Mouse (Mus musculus) gastrocnemius, postnatal 10 days (tissue): Measurements from ENCODE around the gene Hnrnpu. TPM values are rescaled to one million over a fixed set of nuclear protein-coding genes. Genes with fewer than 3 reads are reported as not detected.
"Not testable (repeated sequence)": the region's sequence is repeated elsewhere in the genome, so short reads cannot be mapped to it uniquely, and the experiment has no call there.

Experiments used
- DNase-seq: peaks from one replicate; pipeline ENCODE4 v3.0.0; 2021; ENCODE audit warnings: mixed read lengths
- long read RNA-seq, 2 experiments: library from polyadenylated mRNA; stranded (forward); transcript quantifications; one replicate each; pipeline ENCODE4 v2.0.0; 2021
- total RNA-seq, 2 experiments: library from RNA; stranded (reverse); gene quantifications; 2 replicates each; pipeline ENCODE4 v1.2.3; 2021

The Hnrnpu gene
- total RNA-seq: 100 to 1,000 TPM; 180 to 224 TPM
- long read RNA-seq, experiment 1, full-length matches to known transcripts: 337 of 380 reads
- long read RNA-seq, experiment 1, partial matches to known transcripts: 17 of 380 reads
- long read RNA-seq, experiment 1, other reads (novel, unspliced or antisense): 26 of 380 reads
- long read RNA-seq, experiment 2, full-length matches to known transcripts: 223 of 255 reads
- long read RNA-seq, experiment 2, partial matches to known transcripts: 13 of 255 reads
- long read RNA-seq, experiment 2, other reads (novel, unspliced or antisense): 19 of 255 reads

GRCm38 (mm10) chr1:178337551-178338317, at the start of gene Hnrnpu:
Hnrnpu (minus strand) TSS chr1:178337797.
- peak; percentile 98 for DNase-seq

- no peak for DNase-seq
These were observed 44.6 kb upstream of the Hnrnpu start for GRCm38 (mm10) chr1:178382165-178382564.

- no peak for DNase-seq
These were observed 41.6 kb upstream of the Hnrnpu start for GRCm38 (mm10) chr1:178379224-178379623.

- DNase-seq: no peak
These were observed 40.5 kb upstream of the Hnrnpu start for GRCm38 (mm10) chr1:178378115-178378514.

- no peak for DNase-seq
These were observed 39.3 kb upstream of the Hnrnpu start for GRCm38 (mm10) chr1:178376907-178377306.

GRCm38 (mm10) chr1:178376061-178376460, 38.5 kb upstream of the Hnrnpu start:
- no peak for DNase-seq

- no peak for DNase-seq
These were observed 37.8 kb upstream of the Hnrnpu start for GRCm38 (mm10) chr1:178375381-178375780.

GRCm38 (mm10) chr1:178372681-178373080, 35.1 kb upstream of the Hnrnpu start:
- DNase-seq: no peak

- DNase-seq: peak; percentile 16
These were observed 31.7 kb upstream of the Hnrnpu start for GRCm38 (mm10) chr1:178369272-178369651.

GRCm38 (mm10) chr1:178368548-178369271, 31.1 kb upstream of the Hnrnpu start:
- peak; percentile 88 for DNase-seq

GRCm38 (mm10) chr1:178368121-178368520, 30.5 kb upstream of the Hnrnpu start:
- no peak for DNase-seq

- DNase-seq: no peak
These were observed 27.6 kb upstream of the Hnrnpu start for GRCm38 (mm10) chr1:178365171-178365570.

- no peak for DNase-seq
These were observed 23.1 kb upstream of the Hnrnpu start for GRCm38 (mm10) chr1:178360702-178361101.

GRCm38 (mm10) chr1:178360264-178360663, 22.7 kb upstream of the Hnrnpu start:
- no peak for DNase-seq

GRCm38 (mm10) chr1:178357776-178358710, 20.4 kb upstream of the Hnrnpu start:
- no peak for DNase-seq

- DNase-seq: no peak
These were observed 17.0 kb upstream of the Hnrnpu start for GRCm38 (mm10) chr1:178354576-178354975.

- DNase-seq: no peak
These were observed 14.0 kb upstream of the Hnrnpu start for GRCm38 (mm10) chr1:178351643-178352042.

- DNase-seq: no peak
These were observed 13.2 kb upstream of the Hnrnpu start for GRCm38 (mm10) chr1:178350792-178351191.

- not testable (repeated sequence) for DNase-seq
These were observed 6.6 kb upstream of the Hnrnpu start for GRCm38 (mm10) chr1:178344071-178344805.

GRCm38 (mm10) chr1:178342612-178343011, 5.0 kb upstream of the Hnrnpu start:
- no peak for DNase-seq

- no peak for DNase-seq
These were observed 4.5 kb upstream of the Hnrnpu start for GRCm38 (mm10) chr1:178342063-178342462.
